ENCODE assay signal across 15 mouse cellular contexts in the genomic region with DNA sequence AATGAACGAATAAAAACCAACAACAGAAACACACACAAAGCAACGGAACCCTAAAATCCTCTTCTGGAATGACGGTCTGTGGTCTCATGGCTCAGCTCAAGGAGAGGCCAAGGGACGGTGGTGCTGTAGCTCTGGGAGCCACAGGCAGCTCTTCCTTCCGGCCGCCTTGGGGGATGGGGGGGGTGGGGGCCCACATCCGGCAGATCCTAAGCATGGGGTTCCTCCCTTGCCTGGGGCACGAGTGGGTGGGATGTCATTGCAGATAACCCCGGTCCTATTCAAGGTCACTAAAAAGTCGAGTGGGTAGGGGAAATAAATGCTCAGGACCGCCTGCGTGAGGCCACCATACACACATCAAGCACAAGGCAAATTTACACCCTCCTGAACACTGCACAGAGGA. TPM values are rescaled to one million over a fixed set of nuclear protein-coding genes. Genes with fewer than 3 reads are reported as not detected.
A peak's percentile ranks its signal among the peaks of the same experiment; 100 is the strongest.
DNase-seq lines count a peak whose midpoint lies in the region; ATAC-seq and TF ChIP-seq lines count a peak whose summit lies in the region.
"Had no signal": no experiment of that assay in that cellular context is flagged by ENCODE, and none has a peak within 500 bp of the region (broad histone marks: within the 10 kb centered on the region; RNA-seq: fewer than 3 reads in every experiment).

No protein-coding gene starts in this region.

- H3K4me1 ChIP-seq in lung, embryonic 14.5 days (ENCODE audit: insufficient read depth), result peaks cover 55% of the 10 kb centered on the region
- peaks cover 10% of the 10 kb centered on the region for H3K4me1 ChIP-seq in intestine, postnatal 0 days (replicated peaks; ENCODE audit: control insufficient read depth, insufficient read depth, low read length)
- peaks cover 52% of the 10 kb centered on the region for H3K4me1 ChIP-seq in midbrain, embryonic 11.5 days (ENCODE audit: control insufficient read depth, insufficient read depth, low read length)

- no peaks in the 10 kb centered on the region for H3K36me3 ChIP-seq in lung, embryonic 14.5 days (ENCODE audit: insufficient read depth)
- no peaks in the 10 kb centered on the region for H3K36me3 ChIP-seq in intestine, postnatal 0 days (ENCODE audit: control insufficient read depth, insufficient read depth)
- no peaks in the 10 kb centered on the region for H3K36me3 ChIP-seq in midbrain, embryonic 11.5 days (ENCODE audit: control insufficient read depth, insufficient read depth, low read length)
- H3K36me3 ChIP-seq: midbrain, embryonic 15.5 days had no signal

- no peak for TF ChIP-seq CTCF in lung, embryonic 14.5 days (IDR thresholded peaks at IDR 0.05; ENCODE audit: low read depth)
- TF ChIP-seq CTCF in intestine, postnatal 0 days (IDR thresholded peaks at IDR 0.05; ENCODE audit: low read depth), result no peak

- 47% methylated on average over 12 of the region's 12 CpGs for WGBS in lung, embryonic 14.5 days
- 37% methylated on average over 12 of the region's 12 CpGs for WGBS in intestine, postnatal 0 days
- 69% methylated on average over 12 of the region's 12 CpGs for WGBS in midbrain, embryonic 11.5 days

- H3K4me2 ChIP-seq in lung, embryonic 14.5 days, result peak overlapping the region; percentile 10; the same call in 1 of the 2 replicates
- peak overlapping the region; percentile 35 for H3K4me2 ChIP-seq in intestine, postnatal 0 days (replicated peaks; ENCODE audit: low read depth)
- H3K4me2 ChIP-seq in midbrain, embryonic 11.5 days, result no peak overlapping the region
- H3K4me2 ChIP-seq: midbrain, embryonic 15.5 days had no signal

- H3K4me3 ChIP-seq in lung, embryonic 14.5 days (ENCODE audit: low read depth, low read length), result no peak overlapping the region
- H3K4me3 ChIP-seq in intestine, postnatal 0 days (ENCODE audit: low read depth, low read length), result no peak overlapping the region
- no peak overlapping the region for H3K4me3 ChIP-seq in midbrain, embryonic 11.5 days (ENCODE audit: low read depth, low read length)
- H3K4me3 ChIP-seq: midbrain, embryonic 15.5 days had no signal

- peak overlapping the region; percentile 89 for H3K27ac ChIP-seq in lung, embryonic 14.5 days (ENCODE audit: low read depth)
- peak overlapping the region; percentile 73 for H3K27ac ChIP-seq in intestine, postnatal 0 days (ENCODE audit: low read depth, low read length)
- no peak overlapping the region for H3K27ac ChIP-seq in midbrain, embryonic 11.5 days (ENCODE audit: low read depth, low read length)
- H3K27ac ChIP-seq: midbrain, embryonic 15.5 days had no signal

- no peaks in the 10 kb centered on the region for H3K9me3 ChIP-seq in lung, embryonic 14.5 days (ENCODE audit: low read depth, low read length)
- no peaks in the 10 kb centered on the region for H3K9me3 ChIP-seq in intestine, postnatal 0 days (ENCODE audit: control insufficient read depth)
- H3K9me3 ChIP-seq in midbrain, embryonic 11.5 days (ENCODE audit: control insufficient read depth, low read length), result no peaks in the 10 kb centered on the region
- H3K9me3 ChIP-seq: midbrain, embryonic 15.5 days had no signal

- DNase-seq in lung, embryonic 14.5 days, result no peak
- DNase-seq in lung, postnatal 4 days, result no peak
- peak; percentile 72 for DNase-seq in R1 (ENCODE audit: low read depth, low spot score)
- DNase-seq in thymus, postnatal 0 days (ENCODE audit: low spot score), result peak; percentile 80
- no peak for DNase-seq in adrenal gland, postnatal 14 days
- no peak for DNase-seq in midbrain, embryonic 11.5 days (ENCODE audit: low spot score, missing footprints)
- no peak for DNase-seq in embryo, embryonic 9.5 days (ENCODE audit: extremely low spot score)
- DNase-seq: embryo, embryonic 11 days; gastrocnemius, postnatal 10 days had no signal

- ATAC-seq in lung, embryonic 14.5 days (ENCODE audit: insufficient read depth), result no peak
- ATAC-seq in intestine, postnatal 0 days, result no peak
- no peak for ATAC-seq in midbrain, embryonic 11.5 days (ENCODE audit: low FRiP score)
- ATAC-seq: midbrain, embryonic 15.5 days had no signal

- no peaks in the 10 kb centered on the region for H3K27me3 ChIP-seq in lung, embryonic 14.5 days (ENCODE audit: insufficient read depth, low read length)
- H3K27me3 ChIP-seq in intestine, postnatal 0 days (replicated peaks; ENCODE audit: control insufficient read depth, insufficient read depth, low read length), result no peaks in the 10 kb centered on the region
- H3K27me3 ChIP-seq in midbrain, embryonic 11.5 days (ENCODE audit: control insufficient read depth, insufficient read depth, low read length), result no peaks in the 10 kb centered on the region

- no peak overlapping the region for H3K9ac ChIP-seq in lung, embryonic 14.5 days
- H3K9ac ChIP-seq in intestine, postnatal 0 days (ENCODE audit: low read depth, low read length), result no peak overlapping the region
- no peak overlapping the region for H3K9ac ChIP-seq in midbrain, embryonic 11.5 days (ENCODE audit: low read length)
- H3K9ac ChIP-seq: midbrain, embryonic 15.5 days had no signal

RNA-seq across cellular contexts. Expression of a gene that starts 17.4 kb away (rescaled TPM):
- polyA plus RNA-seq in lung, embryonic 14.5 days (2014; fragmentation: Nextera tagmentation; extraction: Ambion mirVana), result 1.4 and 1.5 TPM in 2 replicates
- 1.5 and 2.0 TPM in 2 replicates for polyA plus RNA-seq in intestine, postnatal 0 days (2015; fragmentation: Nextera tagmentation; extraction: Ambion mirVana)
- polyA plus RNA-seq in thymus, postnatal 0 days (2015; fragmentation: Nextera tagmentation; extraction: Ambion mirVana), result 0.01 and 0.03 TPM in 2 replicates
- 0.04 TPM in 1 of 2 replicates, not detected in the other for total RNA-seq in adrenal gland, postnatal 14 days (2021)
- polyA plus RNA-seq in midbrain, embryonic 11.5 days (2014; fragmentation: Nextera tagmentation; extraction: Ambion mirVana), result 1.6 and 2.2 TPM in 2 replicates
- total RNA-seq: neutrophil, adult 5-6 weeks had no signal
- polyA plus RNA-seq: heart, postnatal 0 days had no signal

RNA-seq across cellular contexts. Expression of a gene that starts 31.3 kb away (rescaled TPM):
- 0.27 TPM in 1 of 2 replicates, not detected in the other for polyA plus RNA-seq in lung, embryonic 14.5 days (2014; fragmentation: Nextera tagmentation; extraction: Ambion mirVana)
- not detected in 2 replicates for polyA plus RNA-seq in intestine, postnatal 0 days (2015; fragmentation: Nextera tagmentation; extraction: Ambion mirVana)
- polyA plus RNA-seq in thymus, postnatal 0 days (2015; fragmentation: Nextera tagmentation; extraction: Ambion mirVana), result not detected in 2 replicates
- total RNA-seq in adrenal gland, postnatal 14 days (2021), result not detected in 2 replicates
- not detected in 2 replicates for polyA plus RNA-seq in midbrain, embryonic 11.5 days (2014; fragmentation: Nextera tagmentation; extraction: Ambion mirVana)
- total RNA-seq: gastrocnemius, postnatal 10 days; layer of hippocampus, postnatal 14 days; neutrophil, adult 5-6 weeks had no signal
- polyA plus RNA-seq: forebrain, embryonic 11.5 days; midbrain, embryonic 15.5 days had no signal

RNA-seq across cellular contexts. Expression of a gene that starts 42.0 kb away (rescaled TPM):
- polyA plus RNA-seq in lung, embryonic 14.5 days (2014; fragmentation: Nextera tagmentation; extraction: Ambion mirVana), result not detected in 2 replicates
- polyA plus RNA-seq in intestine, postnatal 0 days (2015; fragmentation: Nextera tagmentation; extraction: Ambion mirVana), result 2.3 TPM in 2 replicates
- 20.7 and 21.9 TPM in 2 replicates for polyA plus RNA-seq in thymus, postnatal 0 days (2015; fragmentation: Nextera tagmentation; extraction: Ambion mirVana)
- total RNA-seq in adrenal gland, postnatal 14 days (2021), result not detected in 2 replicates
- not detected in 2 replicates for polyA plus RNA-seq in midbrain, embryonic 11.5 days (2014; fragmentation: Nextera tagmentation; extraction: Ambion mirVana)
- total RNA-seq: gastrocnemius, postnatal 10 days; layer of hippocampus, postnatal 14 days; neutrophil, adult 5-6 weeks had no signal
- polyA plus RNA-seq: forebrain, embryonic 11.5 days; heart, postnatal 0 days; midbrain, embryonic 15.5 days had no signal

Comparison
In these comparisons a context has a peak if more than half of its experiments do, and no peak if none do; other contexts are left out.
1. DNase-seq: peak in R1 (single experiment) and thymus, postnatal 0 days (single experiment); none in lung, embryonic 14.5 days (single experiment), lung, postnatal 4 days (0 of 2), adrenal gland, postnatal 14 days (single experiment), midbrain, embryonic 11.5 days (single experiment) and embryo, embryonic 9.5 days (single experiment).